Mouse (Mus musculus): ENCODE measurements around the gene Abhd17b. TPM values are rescaled to one million over a fixed set of nuclear protein-coding genes. Genes with fewer than 3 reads are reported as not detected.
A peak's percentile ranks its signal among the peaks of the same experiment; 100 is the strongest.

Gene Abhd17b
- total and polyA plus RNA-seq, 3 experiments, result 19.3 to 62.1 (median 33.5) TPM

DNA sequence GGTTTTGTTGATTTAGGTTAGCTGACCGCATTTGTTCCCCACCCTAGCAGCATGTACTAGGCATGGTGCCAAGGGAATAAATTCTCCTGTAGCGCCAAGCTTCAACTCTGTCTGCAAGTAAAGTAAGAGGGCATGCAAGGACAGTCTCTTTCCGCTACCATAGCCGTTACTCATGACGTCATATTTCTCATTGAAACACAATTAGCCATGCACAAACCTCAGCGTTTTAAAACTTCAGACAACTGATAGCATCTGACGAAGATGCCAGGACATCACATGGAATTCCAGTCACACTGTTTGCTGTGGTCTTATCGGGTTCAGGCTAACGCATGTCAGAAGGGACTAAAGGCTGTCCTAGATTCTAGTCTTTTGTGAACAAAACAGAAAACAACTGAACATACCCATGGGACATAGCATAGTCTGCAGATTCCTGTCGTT is 62.0 kb downstream of the Abhd17b start:
- H3K36me3 ChIP-seq (replicated peaks in 1 of 2; ENCODE audit: control insufficient read depth in 1 of 2, insufficient read depth in 1 of 2, low read length in 1 of 2), result peaks cover 4 to 16% of the 10 kb centered on the region in 2 experiments
- DNase-seq (ENCODE audit: extremely low read depth), result peak; percentile 67
- H3K9me3 ChIP-seq (replicated peaks; ENCODE audit: low read length), result peaks cover 3% of the 10 kb centered on the region
- TF ChIP-seq BHLHE40 (IDR thresholded peaks at IDR 0.05; ENCODE audit: low read depth, low read length), result no peak
- TF ChIP-seq E2F4 (IDR thresholded peaks at IDR 0.05; ENCODE audit: insufficient replicate concordance, low read depth, low read length), result no peak
- TF ChIP-seq MAX (IDR thresholded peaks at IDR 0.05; ENCODE audit: low read length), result no peak
- TF ChIP-seq ZKSCAN1 (IDR thresholded peaks at IDR 0.05; ENCODE audit: borderline replicate concordance, low read depth, low read length), result no peak
- TF ChIP-seq JUND (conservative IDR thresholded peaks at IDR 0.05; ENCODE audit: low read depth, low read length), result peak; percentile 87
- peak; percentile 15; the same call in 1 of the 2 replicates for TF ChIP-seq NELFE (IDR thresholded peaks at IDR 0.05; ENCODE audit: low read depth, low read length)
- peak; percentile 83 for TF ChIP-seq JUN (IDR thresholded peaks at IDR 0.05; ENCODE audit: insufficient read depth, low read depth, low read length)
- TF ChIP-seq TBP (conservative IDR thresholded peaks at IDR 0.05; ENCODE audit: low read depth, low read length), result peak; percentile 52; the same call in 1 of the 2 replicates
- peak; percentile 49; the same call in 1 of the 2 replicates for TF ChIP-seq POLR2A (IDR thresholded peaks at IDR 0.05; ENCODE audit: low read depth, low read length)
- TF ChIP-seq CHD1 (IDR thresholded peaks at IDR 0.05; ENCODE audit: low read depth, low read length), result peak; percentile 6; the same call in 1 of the 2 replicates
- no peak for TF ChIP-seq NRF1 (IDR thresholded peaks at IDR 0.05; ENCODE audit: low read depth, low read length)
- TF ChIP-seq ETS1 (conservative IDR thresholded peaks at IDR 0.05; ENCODE audit: low read depth, low read length), result no peak
- TF ChIP-seq RAD21 (IDR thresholded peaks at IDR 0.05; ENCODE audit: low read depth, low read length), result no peak
- TF ChIP-seq TCF12 (IDR thresholded peaks at IDR 0.05; ENCODE audit: low read depth, low read length), result no peak
- peak overlapping the region; percentile 68 to 96 (median 74) for H3K4me3 ChIP-seq (replicated peaks in 1 of 3; ENCODE audit: low read depth in 2 of 3, low read length in 2 of 3, poor library complexity in 1 of 3)
- H3K9ac ChIP-seq (ENCODE audit: insufficient read depth, low read depth), result peak overlapping the region; percentile 100
- in situ Hi-C loops (cut with MboI; ENCODE audit: low pct_ligation_motif_present, low pct_unique_long_range_greater_than_20kb, low sequenced_read_pairs) (loop anchor here (10.0 kb wide), 1 partner anchor 60 kb away; the partner anchor contains the start of genes 1110059E24Rik and Abhd17b), dilution Hi-C loops (cut with MboI; ENCODE audit: extremely low pct_ligation_motif_present, extremely low pct_unique_long_range_greater_than_20kb, low sequenced_read_pairs) (no loop called here)
- no peaks in the 10 kb centered on the region for H3K79me2 ChIP-seq (replicated peaks; ENCODE audit: control insufficient read depth, extremely low read depth, insufficient read depth, poor library complexity, severe bottlenecking)
- H3K4me1 ChIP-seq (ENCODE audit: control insufficient read depth in 1 of 2, insufficient read depth in 2 of 2), result peaks cover 3 to 20% of the 10 kb centered on the region in 2 experiments; a peak in 2 of 4 replicates
- peak overlapping the region; percentile 97 for H3K27ac ChIP-seq (ENCODE audit: insufficient read depth, low read depth)
- H3K4me2 ChIP-seq (ENCODE audit: insufficient read depth, low read depth, poor library complexity, severe bottlenecking), result peak overlapping the region; percentile 72
- H3K27me3 ChIP-seq (replicated peaks), result no peaks in the 10 kb centered on the region

- Histone ChIP-seq H3K27ac (ENCODE audit: insufficient read depth, low read depth) (peak overlapping the region; percentile 97), H3K79me2 (replicated peaks; ENCODE audit: control insufficient read depth, extremely low read depth, insufficient read depth, poor library complexity, severe bottlenecking) (no peaks in the 10 kb centered on the region; the same call in 1 of the 2 replicates), H3K4me3 (replicated peaks in 1 of 3; ENCODE audit: low read depth in 2 of 3, low read length in 2 of 3, poor library complexity in 1 of 3) (peak overlapping the region in 2 of 3 experiments; percentile 68 to 74), H3K9me3 (replicated peaks; ENCODE audit: low read length) (peaks cover 3% of the 10 kb centered on the region), H3K27me3 (replicated peaks) (no peaks in the 10 kb centered on the region), H3K4me2 (ENCODE audit: insufficient read depth, low read depth, poor library complexity, severe bottlenecking) (peak overlapping the region; percentile 72; the same call in 1 of the 2 replicates), H3K9ac (ENCODE audit: insufficient read depth, low read depth) (peak overlapping the region; percentile 100), H3K4me1 (ENCODE audit: control insufficient read depth in 1 of 2, insufficient read depth in 2 of 2) (peaks cover 3 to 20% of the 10 kb centered on the region in 2 experiments; a peak in 2 of 4 replicates), H3K36me3 (replicated peaks in 1 of 2; ENCODE audit: control insufficient read depth in 1 of 2, insufficient read depth in 1 of 2, low read length in 1 of 2) (peaks cover 4 to 16% of the 10 kb centered on the region in 2 experiments)
- in situ Hi-C loops (cut with MboI; ENCODE audit: low pct_ligation_motif_present, low pct_unique_long_range_greater_than_20kb, low sequenced_read_pairs) (loop anchor here (10.0 kb wide), 1 partner anchor 61 kb away; the partner anchor contains the start of genes 1110059E24Rik and Abhd17b), dilution Hi-C loops (cut with MboI; ENCODE audit: extremely low pct_ligation_motif_present, extremely low pct_unique_long_range_greater_than_20kb, low sequenced_read_pairs) (no loop called here)
- TF ChIP-seq E2F4 (IDR thresholded peaks at IDR 0.05; ENCODE audit: insufficient replicate concordance, low read depth, low read length) (no peak), BHLHE40 (IDR thresholded peaks at IDR 0.05; ENCODE audit: low read depth, low read length) (peak; percentile 55), HCFC1 (IDR thresholded peaks at IDR 0.05; ENCODE audit: low read depth, low read length) (peak; percentile 50), NELFE (IDR thresholded peaks at IDR 0.05; ENCODE audit: low read depth, low read length) (peak; percentile 52; the same call in 1 of the 2 replicates), MAX (IDR thresholded peaks at IDR 0.05; ENCODE audit: low read length) (peak; percentile 94), MXI1 (IDR thresholded peaks at IDR 0.05; ENCODE audit: low read depth, low read length) (peak; percentile 98), SIN3A (IDR thresholded peaks at IDR 0.05; ENCODE audit: low read length) (peak; percentile 86), MAZ (IDR thresholded peaks at IDR 0.05; ENCODE audit: low read depth, low read length) (no peak), ETS1 (conservative IDR thresholded peaks at IDR 0.05; ENCODE audit: low read depth, low read length) (peak; percentile 38; the same call in 1 of the 2 replicates), USF2 (conservative IDR thresholded peaks at IDR 0.05; ENCODE audit: low read depth, low read length) (0 out of 2 replicates have a peak, but pooled peaks have one; percentile 19), MYC (IDR thresholded peaks at IDR 0.05; ENCODE audit: low read depth, low read length) (peak; percentile 95), RAD21 (IDR thresholded peaks at IDR 0.05; ENCODE audit: low read depth, low read length) (no peak)
- DNase-seq (ENCODE audit: extremely low read depth), result peak; percentile 42
Observed at GRCm38 (mm10) chr19:21715515-21715914, 62.5 kb downstream of the Abhd17b start.
